Mouse (Mus musculus) bone marrow, adult 2 months (tissue): ENCODE results near the gene Cilp2. TPM values are rescaled to one million over a fixed set of nuclear protein-coding genes. Genes with fewer than 3 reads are reported as not detected.

Experiments used
- H3K27ac ChIP-seq: fragments of 200-500 bp; 2 replicates; pipeline ENCODE4 v1.5.1; 2012; ENCODE audit warnings: low read depth, mild to moderate bottlenecking, control low read depth, inconsistent platforms, low read length; ENCODE audit not compliant: control insufficient read depth, poor library complexity, insufficient read depth
- H3K4me1 ChIP-seq: fragments of 200-500 bp; 2 replicates; pipeline ENCODE4 v1.6.1; 2011; ENCODE audit warnings: low read length; ENCODE audit not compliant: control insufficient read depth, insufficient read depth
- H3K4me3 ChIP-seq: fragments of 200-500 bp; replicated peaks from 2 replicates; pipeline ENCODE3; 2011; ENCODE audit warnings: mild to moderate bottlenecking, low read depth, low read length, control low read depth; ENCODE audit not compliant: control insufficient read depth
- CTCF ChIP-seq: fragments of 200-500 bp; IDR thresholded peaks from 2 replicates; pipeline ENCODE4 v1.5.1; 2011; ENCODE audit warnings: low read length, control low read depth; ENCODE audit not compliant: control insufficient read depth, insufficient read depth
- POLR2A ChIP-seq: fragments of 200-500 bp; IDR thresholded peaks from 2 replicates; pipeline ENCODE4 v1.6.1; 2011; ENCODE audit warnings: low read depth, mild to moderate bottlenecking, control low read depth, low read length, borderline replicate concordance; ENCODE audit not compliant: control insufficient read depth
- WGBS: fragments of 180-500 bp; shearing (Covaris S2); methylation state at CpG from one replicate; pipeline ENCODE4 v1.1.7; 2018; 5-methylcytosine and 5-hydroxymethylcytosine counted together
- polyA plus RNA-seq: library from polyadenylated mRNA; stranded (reverse); fragments of >200 nt; gene quantifications from 2 replicates; pipeline ENCODE4 v1.2.4, GENCODE M21; 2011; ENCODE audit warnings: low replicate concordance; ENCODE audit not compliant: missing spikeins, insufficient read depth, insufficient read length

Cilp2 gene
- polyA plus RNA-seq, 1 experiment, result not detected

- Histone ChIP-seq H3K27ac (no peak overlapping the region), H3K4me1 (no peaks in the 10 kb centered on the region; the same call in 1 of the 2 replicates), H3K4me3 (no peak overlapping the region)
- no peak for TF ChIP-seq POLR2A
- TF ChIP-seq CTCF, result no peak
- 86% methylated on average over 4 of the region's 4 CpGs for WGBS
Observed at GRCm38 (mm10) chr8:69860807-69861206, 26.7 kb downstream of the Cilp2 start.

GRCm38 (mm10) chr8:69853869-69854268 lies 33.6 kb downstream of the Cilp2 start:
- Histone ChIP-seq H3K27ac (no peak overlapping the region), H3K4me1 (no peaks in the 10 kb centered on the region), H3K4me3 (no peak overlapping the region)
- no peak for TF ChIP-seq POLR2A
- TF ChIP-seq CTCF, result no peak
- WGBS, result 93% methylated on average over 10 of the region's 10 CpGs

- TF ChIP-seq CTCF (no peak), POLR2A (no peak)
- Histone ChIP-seq H3K4me1 (no peaks in the 10 kb centered on the region), H3K4me3 (no peak overlapping the region), H3K27ac (peak overlapping the region; percentile 46)
- WGBS, result 68% methylated on average over 7 of the region's 7 CpGs
Observed at GRCm38 (mm10) chr8:69850926-69851506, 36.5 kb downstream of the Cilp2 start.

- H3K27ac ChIP-seq, result no peak overlapping the region
- WGBS, result 32% methylated on average over 3 of the region's 3 CpGs
- H3K4me3 ChIP-seq, result no peak overlapping the region
- H3K4me1 ChIP-seq, result no peaks in the 10 kb centered on the region
- no peak for TF ChIP-seq POLR2A
- peak; percentile 72 for TF ChIP-seq CTCF
Observed at GRCm38 (mm10) chr8:69849899-69850298, 37.6 kb downstream of the Cilp2 start.

GRCm38 (mm10) chr8:69848951-69849350 lies 38.5 kb downstream of the Cilp2 start:
- WGBS, result 87% methylated on average over 8 of the region's 8 CpGs
- H3K4me1 ChIP-seq, result no peaks in the 10 kb centered on the region
- TF ChIP-seq CTCF, result no peak
- TF ChIP-seq POLR2A, result no peak
- H3K4me3 ChIP-seq, result no peak overlapping the region
- H3K27ac ChIP-seq, result no peak overlapping the region

- 64% methylated on average over 3 of the region's 3 CpGs for WGBS
- no peaks in the 10 kb centered on the region for H3K4me1 ChIP-seq
- no peak for TF ChIP-seq POLR2A
- no peak for TF ChIP-seq CTCF
- no peak overlapping the region for H3K27ac ChIP-seq
- H3K4me3 ChIP-seq, result no peak overlapping the region
Observed at GRCm38 (mm10) chr8:69847167-69848065, 40.1 kb downstream of the Cilp2 start.

- TF ChIP-seq POLR2A (no peak), CTCF (no peak)
- WGBS, result 76% methylated on average over 8 of the region's 8 CpGs
- no peak overlapping the region for H3K27ac ChIP-seq
- H3K4me1 ChIP-seq, result no peaks in the 10 kb centered on the region
- H3K4me3 ChIP-seq, result no peak overlapping the region
Observed at GRCm38 (mm10) chr8:69837057-69837682, 50.3 kb downstream of the Cilp2 start.

- no peaks in the 10 kb centered on the region; the same call in 1 of the 2 replicates for H3K4me1 ChIP-seq
- H3K27ac ChIP-seq, result peak within 1 kb of the TSS; percentile 28
- TF ChIP-seq POLR2A, result no peak
- no peak for TF ChIP-seq CTCF
- WGBS, result under 1% methylated on average over 38 of the region's 38 CpGs
- peak within 1 kb of the TSS; percentile 83 for H3K4me3 ChIP-seq
Observed at GRCm38 (mm10) chr8:69832298-69832853, 55.1 kb downstream of the Cilp2 start, which contains the start of gene Pbx4. Pbx4 (plus strand) TSS chr8:69832491.

Other genes starting within 250 kb of the Cilp2 start
- 0.55 and 0.81 TPM in 2 replicates for gene Zfp964, start 233.2 kb downstream of the Cilp2 start, polyA plus RNA-seq
- 4.5 and 5.7 TPM in 2 replicates for gene Zfp869, start 177.0 kb downstream of the Cilp2 start, polyA plus RNA-seq
- gene Zfp963, start 137.7 kb downstream of the Cilp2 start, polyA plus RNA-seq, result 3.6 and 6.2 TPM in 2 replicates
- gene Gm20422, start 112.8 kb downstream of the Cilp2 start, polyA plus RNA-seq, result 2.4 and 3.8 TPM in 2 replicates
- 22.2 and 44.4 TPM in 2 replicates for gene Atp13a1, start 96.5 kb downstream of the Cilp2 start, polyA plus RNA-seq
- 10.6 and 13.5 TPM in 2 replicates for gene Zfp866, start 96.5 kb downstream of the Cilp2 start, polyA plus RNA-seq
- gene Gmip, start 79.0 kb downstream of the Cilp2 start, polyA plus RNA-seq, result 45.7 and 112 TPM in 2 replicates
- 1.3 and 3.8 TPM in 2 replicates for gene Lpar2, start 65.3 kb downstream of the Cilp2 start, polyA plus RNA-seq
- 5.9 and 9.7 TPM in 2 replicates for gene Pbx4, start 55.2 kb downstream of the Cilp2 start, polyA plus RNA-seq
- not detected in 2 replicates for gene Tssk6, start 14.5 kb upstream of the Cilp2 start, polyA plus RNA-seq
- 41.2 and 61.7 TPM in 2 replicates for gene Ndufa13, start 14.9 kb upstream of the Cilp2 start, polyA plus RNA-seq
- not detected in 2 replicates for gene Yjefn3, start 15.0 kb upstream of the Cilp2 start, polyA plus RNA-seq
- 22.0 and 34.5 TPM in 2 replicates for gene Gatad2a, start 108.7 kb upstream of the Cilp2 start, polyA plus RNA-seq
- 29.7 and 51.9 TPM in 2 replicates for gene Mau2, start 155.0 kb upstream of the Cilp2 start, polyA plus RNA-seq
- gene Sugp1, start 155.1 kb upstream of the Cilp2 start, polyA plus RNA-seq, result 19.1 and 26.4 TPM in 2 replicates
- gene Tm6sf2, start 185.2 kb upstream of the Cilp2 start, polyA plus RNA-seq, result 1.6 and 2.8 TPM in 2 replicates
- gene Hapln4, start 195.8 kb upstream of the Cilp2 start, polyA plus RNA-seq, result not detected in 2 replicates
- gene Ncan, start 233.2 kb upstream of the Cilp2 start, polyA plus RNA-seq, result 0.13 and 0.50 TPM in 2 replicates
- 16.1 and 29.5 TPM in 2 replicates for gene Nr2c2ap, start 243.6 kb upstream of the Cilp2 start, polyA plus RNA-seq